16 mouse cellular contexts compared by ENCODE assay signal in the genomic region with DNA sequence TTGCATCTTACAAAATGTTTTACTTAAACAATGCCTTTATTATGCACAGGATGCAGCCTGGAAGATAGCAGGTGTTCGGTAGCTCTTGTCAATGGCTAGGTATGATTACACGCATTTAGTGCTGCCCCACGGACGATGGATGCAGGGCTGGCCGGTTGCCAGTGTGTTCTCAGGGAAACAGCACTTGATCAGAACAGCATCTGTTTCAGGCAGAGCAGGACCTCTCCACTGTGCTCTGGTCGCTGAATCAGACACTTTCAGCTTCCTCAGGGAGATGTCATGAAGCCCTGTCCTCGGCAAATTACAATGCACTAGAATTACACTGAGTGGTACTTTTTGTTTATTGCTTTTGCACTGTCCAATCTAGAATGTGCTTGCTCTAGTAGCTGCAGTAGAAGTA.
A peak's percentile ranks its signal among the peaks of the same experiment; 100 is the strongest.
DNase-seq lines count a peak whose midpoint lies in the region; ATAC-seq and TF ChIP-seq lines count a peak whose summit lies in the region.
"Had no signal": no experiment of that assay in that cellular context is flagged by ENCODE, and none has a peak within 500 bp of the region (broad histone marks: within the 10 kb centered on the region; RNA-seq: fewer than 3 reads in every experiment).

No protein-coding gene starts in this region.

- ATAC-seq in neural tube, embryonic 12.5 days (ENCODE audit: low FRiP score, low read depth): peak; percentile 75
- 0 out of 2 replicates have a peak, but pooled peaks have one; percentile 46 for ATAC-seq in forebrain, embryonic 15.5 days (replicated peaks)
- peak; percentile 66; the same call in 1 of the 2 replicates for ATAC-seq in neural tube, embryonic 14.5 days (ENCODE audit: low read depth)
- ATAC-seq: intestine, embryonic 16.5 days had no signal

- H3K36me3 ChIP-seq in neural tube, embryonic 12.5 days: no peaks in the 10 kb centered on the region
- H3K36me3 ChIP-seq in forebrain, embryonic 15.5 days: no peaks in the 10 kb centered on the region
- no peaks in the 10 kb centered on the region for H3K36me3 ChIP-seq in neural tube, embryonic 14.5 days (ENCODE audit: control insufficient read depth, insufficient read depth, low read length)
- H3K36me3 ChIP-seq in heart, adult 2 months (ENCODE audit: control insufficient read depth, insufficient read depth, low read length): no peaks in the 10 kb centered on the region
- H3K36me3 ChIP-seq: embryonic facial prominence, embryonic 10.5 days; heart, embryonic 10.5 days had no signal

- H3K4me3 ChIP-seq in neural tube, embryonic 12.5 days: no peak overlapping the region
- H3K4me3 ChIP-seq in forebrain, embryonic 15.5 days: no peak overlapping the region
- no peak overlapping the region for H3K4me3 ChIP-seq in neural tube, embryonic 14.5 days (ENCODE audit: low read depth, low read length)
- H3K4me3 ChIP-seq in heart, adult 2 months: no peak overlapping the region
- H3K4me3 ChIP-seq: embryonic facial prominence, embryonic 10.5 days; erythroblast, embryonic 14.5 days; heart, embryonic 10.5 days had no signal

- DNase-seq in gastrocnemius, postnatal 10 days: peak; percentile 9
- no peak for DNase-seq in gastrocnemius, postnatal 4 days (ENCODE audit: low spot score in 2 of 2)
- DNase-seq in neural tube, embryonic 10.5 days (ENCODE audit: extremely low spot score, low spot score): no peak
- no peak for DNase-seq in heart, adult 2 months
- DNase-seq: cerebellum, adult 9-11 months; kidney, postnatal 10 days; liver; lung, adult 18-20 months; lung, postnatal 4 days had no signal

- no peaks in the 10 kb centered on the region for H3K9me3 ChIP-seq in neural tube, embryonic 12.5 days
- H3K9me3 ChIP-seq in forebrain, embryonic 15.5 days: no peaks in the 10 kb centered on the region
- no peaks in the 10 kb centered on the region for H3K9me3 ChIP-seq in neural tube, embryonic 14.5 days (ENCODE audit: control insufficient read depth, low read length)
- H3K9me3 ChIP-seq: embryonic facial prominence, embryonic 10.5 days; heart, embryonic 10.5 days had no signal

- TF ChIP-seq CTCF in heart, adult 2 months (IDR thresholded peaks at IDR 0.05): no peak

- no peak overlapping the region for H3K9ac ChIP-seq in neural tube, embryonic 12.5 days
- no peak overlapping the region for H3K9ac ChIP-seq in forebrain, embryonic 15.5 days (replicated peaks)
- no peak overlapping the region for H3K9ac ChIP-seq in neural tube, embryonic 14.5 days (replicated peaks; ENCODE audit: low read depth, low read length)
- no peak overlapping the region for H3K9ac ChIP-seq in heart, adult 2 months (ENCODE audit: low read depth, low read length)

- H3K4me2 ChIP-seq in neural tube, embryonic 12.5 days (replicated peaks): no peak overlapping the region
- H3K4me2 ChIP-seq in forebrain, embryonic 15.5 days (replicated peaks): no peak overlapping the region
- H3K4me2 ChIP-seq in neural tube, embryonic 14.5 days (ENCODE audit: low read depth, low read length): no peak overlapping the region

- H3K27me3 ChIP-seq in neural tube, embryonic 12.5 days (replicated peaks): no peaks in the 10 kb centered on the region
- H3K27me3 ChIP-seq in forebrain, embryonic 15.5 days: no peaks in the 10 kb centered on the region
- H3K27me3 ChIP-seq in neural tube, embryonic 14.5 days (ENCODE audit: control insufficient read depth, insufficient read depth, low read length): no peaks in the 10 kb centered on the region
- no peaks in the 10 kb centered on the region for H3K27me3 ChIP-seq in heart, adult 2 months (ENCODE audit: control insufficient read depth, insufficient read depth, low read length)

- TF ChIP-seq POLR2A in heart, adult 2 months (IDR thresholded peaks at IDR 0.05; ENCODE audit: insufficient read depth, low read depth, low read length): no peak

- H3K4me1 ChIP-seq in neural tube, embryonic 12.5 days: no peaks in the 10 kb centered on the region
- 0 out of 2 replicates have a peak, but pooled peaks cover 3% of the 10 kb centered on the region for H3K4me1 ChIP-seq in forebrain, embryonic 15.5 days
- 0 out of 2 replicates have a peak, but pooled peaks cover 3% of the 10 kb centered on the region for H3K4me1 ChIP-seq in neural tube, embryonic 14.5 days (ENCODE audit: control insufficient read depth, insufficient read depth, low read length)
- H3K4me1 ChIP-seq in heart, adult 2 months (ENCODE audit: control insufficient read depth, insufficient read depth, low read length): no peaks in the 10 kb centered on the region
- H3K4me1 ChIP-seq: embryonic facial prominence, embryonic 10.5 days; heart, embryonic 10.5 days had no signal

- 68% methylated on average over 7 of the region's 7 CpGs for WGBS in neural tube, embryonic 12.5 days
- 36% methylated on average over 7 of the region's 7 CpGs for WGBS in forebrain, embryonic 15.5 days
- 39% methylated on average over 7 of the region's 7 CpGs for WGBS in neural tube, embryonic 14.5 days
- WGBS in heart, adult 2 months: 69% methylated on average over 7 of the region's 7 CpGs

- TF ChIP-seq EP300 in heart, adult 2 months (IDR thresholded peaks at IDR 0.05; ENCODE audit: insufficient read depth, low read depth, low read length): no peak

- intact Hi-C loops in heart, adult 2 months (cut with DNase I): no loop called here

- no peak overlapping the region for H3K27ac ChIP-seq in neural tube, embryonic 12.5 days
- H3K27ac ChIP-seq in forebrain, embryonic 15.5 days (replicated peaks): no peak overlapping the region
- no peak overlapping the region for H3K27ac ChIP-seq in neural tube, embryonic 14.5 days (ENCODE audit: low read depth, low read length)
- H3K27ac ChIP-seq in heart, adult 2 months: no peak overlapping the region
- H3K27ac ChIP-seq: embryonic facial prominence, embryonic 10.5 days; heart, embryonic 10.5 days had no signal

- no peaks in the 10 kb centered on the region for H3K79me2 ChIP-seq in heart, adult 2 months (replicated peaks; ENCODE audit: control insufficient read depth, insufficient read depth, low read length)
